Mouse (Mus musculus) hematopoietic stem cell, adult 5-6 weeks (primary cell): ENCODE measurements around the gene Ddx54. TPM values are rescaled to one million over a fixed set of nuclear protein-coding genes. Genes with fewer than 3 reads are reported as not detected.

Experiments used
- ATAC-seq, 2 experiments: fragments of 125-278 bp in 1 of 2; replicated peaks in 1 of 2; 2 replicates each; pipeline ENCODE4 v1.8.0; 2016 to 2017; ENCODE audit warnings: inconsistent platforms in 2 of 2, mild to moderate bottlenecking in 2 of 2, moderate number of reproducible peaks in 2 of 2, low read depth in 1 of 2, moderate TSS enrichment in 1 of 2; ENCODE audit not compliant: low FRiP score in 2 of 2, poor library complexity in 2 of 2, severe bottlenecking in 2 of 2, insufficient read depth in 1 of 2, low TSS enrichment in 1 of 2
- total RNA-seq: library from RNA; stranded (forward); fragments of 172-1452, 232-1000 nt; gene quantifications from 2 replicates; pipeline ENCODE4 v1.2.3, GENCODE M21; 2017

Gene Ddx54
- total RNA-seq, 1 experiment from 2014 or later = 46.9 TPM

DNA sequence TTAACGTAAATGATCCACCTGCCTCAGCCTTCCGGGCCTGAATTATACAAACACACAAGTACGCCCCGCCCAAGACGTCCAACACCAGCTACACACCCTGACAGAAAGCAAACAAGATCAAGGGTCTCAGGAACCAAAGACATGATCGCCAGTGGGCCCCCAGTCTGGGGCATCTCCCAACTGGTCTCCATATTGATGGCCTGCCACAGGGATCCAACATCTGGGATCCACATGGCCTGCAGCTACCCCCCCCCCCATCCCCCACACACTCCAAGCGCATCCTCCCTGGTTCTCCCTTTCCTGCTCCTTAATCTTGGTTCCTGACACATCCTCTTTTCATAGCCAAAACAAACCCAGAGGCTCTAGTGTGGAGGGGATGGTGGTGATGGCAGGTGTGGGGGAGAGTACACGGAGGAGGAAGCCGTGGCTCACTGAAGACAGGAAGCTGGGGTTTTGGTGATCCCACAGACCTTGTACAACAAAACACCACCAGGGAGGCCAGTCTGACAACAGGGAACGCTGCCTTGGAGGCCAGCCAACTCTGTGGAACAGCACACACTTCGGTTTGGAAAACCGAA lies 33.9 kb upstream of the Ddx54 start:
- ATAC-seq = peak; percentile 70 to 80

DNA sequence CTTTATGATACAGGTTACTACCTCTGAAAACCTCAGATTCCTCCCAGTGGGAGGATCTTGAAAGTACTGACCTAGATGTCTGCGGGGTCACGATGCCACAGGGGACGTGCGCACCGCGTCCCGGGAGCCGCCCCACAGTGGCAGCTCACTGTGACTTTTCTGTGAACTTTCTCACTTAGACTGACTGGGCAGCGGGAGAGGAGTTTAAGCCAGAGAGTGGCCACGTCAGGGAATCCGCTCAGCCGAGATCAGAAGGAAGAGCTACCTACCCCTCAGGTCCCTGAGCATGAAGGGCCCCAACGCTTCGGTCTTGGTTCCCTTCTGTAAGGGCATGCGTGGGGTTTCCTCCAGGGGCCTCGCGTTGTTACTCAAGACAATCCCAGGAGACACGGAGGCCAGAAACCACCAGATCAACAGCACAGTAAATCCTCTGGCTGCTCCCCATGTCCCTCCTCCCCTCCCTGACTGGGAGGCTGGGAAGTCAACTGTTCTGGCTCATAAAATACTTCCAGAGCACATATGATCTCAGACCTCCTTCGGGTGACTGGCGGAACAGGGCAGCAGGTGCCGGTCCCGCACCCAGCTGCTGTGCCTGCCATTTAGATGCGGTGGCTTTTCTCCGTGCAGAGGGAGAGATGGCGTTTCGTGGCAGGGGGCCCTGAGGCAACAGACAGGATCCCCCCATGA lies 33.2 kb upstream of the Ddx54 start:
- ATAC-seq = peak in 1 of 2 experiments; percentile 16; a peak in 1 of 4 replicates

DNA sequence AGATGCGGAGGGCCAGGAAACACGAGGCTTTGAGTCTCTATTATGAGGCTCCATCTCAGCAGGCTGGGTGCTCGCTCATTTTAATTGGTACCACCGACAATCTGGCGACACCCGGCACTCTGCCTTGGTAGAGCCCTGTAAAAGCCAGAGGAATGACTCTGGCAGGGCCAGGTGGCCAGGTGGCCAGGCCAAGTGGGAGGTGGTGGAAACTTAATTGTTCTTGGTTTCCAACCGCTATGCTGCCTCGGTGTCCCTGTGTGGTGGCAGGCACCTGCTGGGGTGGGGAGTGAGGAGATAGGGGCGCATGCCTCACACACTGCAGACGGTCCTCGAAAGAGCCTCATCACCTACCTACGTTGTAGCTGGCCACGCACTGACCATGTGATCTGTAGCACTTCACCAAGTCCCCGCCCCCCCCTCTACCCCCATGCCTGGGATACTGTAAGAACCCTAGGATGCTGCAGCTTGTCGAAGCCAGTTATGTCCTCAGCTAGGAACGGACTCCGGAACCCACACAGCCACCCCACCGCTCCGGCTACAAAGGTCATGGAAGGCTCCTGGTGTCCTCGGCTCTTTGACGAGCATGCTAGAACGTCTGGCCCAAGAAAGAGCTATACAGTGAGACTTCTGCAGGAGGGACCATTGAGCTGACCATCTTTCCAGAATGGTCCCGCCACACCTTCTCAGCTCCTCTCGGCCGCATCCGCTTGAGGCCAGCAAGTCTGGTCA lies 32.5 kb upstream of the Ddx54 start:
- no peak for ATAC-seq

DNA sequence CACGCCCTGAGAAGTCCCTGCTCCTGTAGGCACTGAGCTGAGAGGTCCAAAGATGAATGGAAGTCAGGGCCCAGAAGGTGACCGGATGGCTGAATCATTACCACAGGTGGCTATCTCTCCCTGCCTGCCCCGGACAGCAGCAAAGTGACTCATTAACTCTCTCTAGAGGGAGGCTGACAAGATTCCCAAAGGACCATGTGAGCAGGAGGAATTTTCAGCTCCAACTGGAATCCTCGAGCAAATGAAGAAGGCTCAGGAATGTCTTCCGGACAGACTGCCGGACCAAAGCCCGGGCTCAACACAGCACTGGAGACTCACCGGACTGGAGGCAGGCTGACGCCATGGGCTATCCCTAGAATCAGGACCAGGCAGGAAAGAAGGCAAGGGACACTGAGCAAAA lies 30.5 kb upstream of the Ddx54 start:
- no peak for ATAC-seq

DNA sequence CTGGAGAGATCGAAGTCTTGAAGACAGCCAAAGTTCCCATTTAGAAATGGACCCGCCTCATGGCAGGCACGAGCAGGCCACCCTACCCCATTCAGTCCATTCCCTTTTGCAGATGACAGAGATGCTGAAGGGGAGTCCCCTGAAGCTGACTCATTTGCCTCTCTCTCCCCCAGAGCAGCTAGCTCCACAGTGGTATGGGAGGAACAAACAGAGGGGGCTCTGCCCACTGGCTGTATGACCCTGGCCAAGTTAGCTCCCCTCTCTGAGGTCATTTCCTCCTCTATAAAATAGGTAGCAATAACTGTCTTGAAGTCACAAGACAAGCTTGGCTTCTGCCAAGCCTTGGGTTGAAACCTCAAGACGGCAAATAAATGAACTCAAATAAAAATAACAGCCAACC lies 29.0 kb upstream of the Ddx54 start:
- no peak for ATAC-seq

DNA sequence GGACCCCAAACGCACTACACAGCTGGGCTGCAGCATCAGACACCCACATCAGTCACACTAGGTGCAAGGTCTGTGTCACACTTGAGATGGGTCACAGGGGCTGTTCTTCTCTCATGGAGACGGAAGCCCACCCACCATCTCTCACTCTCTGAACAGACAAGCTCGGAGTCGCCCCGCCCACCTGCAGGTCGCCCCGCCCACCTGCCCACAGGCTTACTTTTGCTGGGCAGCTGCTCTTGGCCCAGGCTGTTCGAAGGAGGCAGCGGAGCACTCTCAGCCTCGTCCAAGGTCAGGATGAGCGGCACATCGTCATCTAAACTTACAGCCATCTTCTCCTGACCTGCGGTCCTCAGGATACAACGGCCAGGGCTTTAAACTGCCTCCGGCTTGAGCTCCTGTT lies 27.6 kb upstream of the Ddx54 start:
- no peak for ATAC-seq

DNA sequence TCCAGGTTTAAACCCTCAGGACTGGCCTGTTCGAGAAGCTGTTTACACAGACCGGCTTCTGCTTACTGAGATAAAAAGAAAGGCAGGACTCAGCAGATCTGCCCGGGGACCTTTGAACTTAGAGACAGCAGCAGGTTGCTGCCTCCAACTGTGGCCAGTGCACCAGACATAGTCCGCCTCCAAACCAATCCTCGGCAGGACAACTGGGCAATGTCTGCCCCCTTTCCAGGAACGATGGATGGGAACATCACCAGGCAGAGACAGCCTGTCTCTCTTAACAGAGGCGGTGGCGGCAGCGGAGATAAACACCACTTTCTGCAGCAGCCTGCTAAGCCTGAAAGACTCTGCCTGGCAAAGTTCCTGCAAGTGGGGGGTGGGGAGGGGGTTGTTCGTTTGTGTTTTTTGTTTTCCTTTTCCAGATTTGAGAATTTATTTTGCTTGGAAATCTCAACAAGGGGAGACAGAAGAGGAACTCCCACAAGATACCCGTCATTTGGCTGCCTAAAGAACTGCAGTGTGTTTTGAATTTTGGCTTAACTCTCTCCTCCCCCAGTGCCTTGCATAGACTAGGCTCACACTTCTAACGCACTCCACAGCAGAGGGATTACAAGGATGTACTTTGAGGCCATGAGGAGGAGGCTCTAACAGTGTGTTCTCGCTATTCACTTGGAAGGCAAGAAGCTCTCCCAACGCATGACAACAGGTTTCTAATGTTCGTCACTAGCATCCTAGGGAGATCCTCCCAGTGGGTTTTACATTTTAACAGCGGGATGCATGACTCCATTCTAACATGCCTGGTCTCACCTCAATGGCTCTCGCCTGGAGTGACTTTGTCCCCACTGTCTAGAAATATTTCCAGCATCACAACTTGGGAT lies 25.6 kb upstream of the Ddx54 start:
- no peak for ATAC-seq

DNA sequence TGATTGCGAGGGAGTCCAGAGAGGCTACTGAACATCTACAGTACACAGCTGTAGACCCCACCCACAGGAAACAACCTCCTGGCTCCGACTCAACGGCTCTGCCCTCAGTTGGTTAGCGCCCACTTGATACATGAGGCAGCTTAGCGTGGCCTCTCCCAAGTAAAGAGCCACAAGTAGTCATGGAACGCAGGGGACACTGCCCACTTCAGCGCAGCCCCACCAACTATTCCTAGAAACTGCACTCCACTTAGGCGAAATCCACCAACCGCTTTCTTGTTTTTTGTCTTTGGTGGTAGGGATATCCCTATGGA lies 25.0 kb upstream of the Ddx54 start:
- ATAC-seq = no peak

DNA sequence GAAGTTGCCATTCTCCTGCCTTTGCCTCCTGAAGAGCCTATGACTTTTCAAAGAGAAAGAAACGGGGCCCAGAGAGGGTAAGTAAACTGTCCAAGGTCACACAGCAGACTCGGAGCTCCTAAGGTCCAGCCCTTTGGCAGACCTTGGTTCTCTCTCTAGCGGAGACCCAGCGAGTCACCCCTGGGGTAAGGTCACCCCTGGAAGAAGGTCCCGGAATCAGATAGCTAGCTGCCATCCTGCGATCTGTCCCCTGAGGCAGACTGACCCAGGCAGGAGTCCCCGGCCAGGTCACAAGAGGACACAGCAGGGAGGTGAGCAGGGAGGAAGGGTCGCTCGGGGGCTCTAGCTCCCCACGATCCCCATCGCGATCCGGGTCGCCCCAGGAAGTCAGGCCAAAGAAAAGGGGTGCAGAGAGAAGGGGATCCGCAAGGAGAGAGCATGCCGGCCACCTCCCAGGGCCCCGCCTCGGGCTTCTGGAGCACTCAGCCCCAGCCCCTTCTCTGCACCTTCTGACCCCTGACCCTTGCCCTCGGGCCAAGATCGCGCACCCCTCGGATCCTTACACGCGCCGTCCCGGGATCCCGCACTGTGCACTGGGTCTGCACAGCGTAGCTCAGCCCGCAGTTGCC lies 24.5 kb upstream of the Ddx54 start:
- ATAC-seq = no peak

DNA sequence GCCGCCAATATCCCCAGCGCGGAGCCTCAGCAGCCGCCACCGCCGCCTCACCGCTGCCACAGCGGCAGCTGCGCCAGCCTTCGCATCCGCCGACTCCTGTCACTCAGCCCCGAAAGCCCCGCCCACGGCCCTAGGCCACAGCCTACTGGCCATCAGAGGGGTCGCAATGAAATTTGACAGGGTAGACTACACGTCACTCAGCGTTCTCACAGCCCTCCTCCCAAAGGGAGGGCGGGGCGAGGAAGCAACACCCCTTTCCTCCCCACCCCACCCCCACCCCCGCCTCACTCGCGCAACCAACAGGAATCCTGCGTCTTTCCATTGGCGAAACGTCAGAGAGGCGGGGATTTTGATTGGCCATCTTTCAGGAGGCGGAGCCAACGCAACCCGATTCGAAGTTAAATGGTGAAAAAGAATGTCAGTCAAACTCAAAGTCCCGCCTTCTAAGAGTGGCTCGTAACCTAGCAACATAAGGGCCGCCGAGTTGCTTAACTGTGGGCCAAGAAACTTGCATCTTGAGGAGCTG lies 23.9 kb upstream of the Ddx54 start, which contains the start of the genes Tpcn1 and Iqcd:
TSS of gene Tpcn1 (minus strand) at position 105 of the 526 bp plus-strand sequence.
TSS of gene Iqcd (plus strand) at position 448 of the 526 bp plus-strand sequence.
- peak; percentile 92 to 94 for ATAC-seq

DNA sequence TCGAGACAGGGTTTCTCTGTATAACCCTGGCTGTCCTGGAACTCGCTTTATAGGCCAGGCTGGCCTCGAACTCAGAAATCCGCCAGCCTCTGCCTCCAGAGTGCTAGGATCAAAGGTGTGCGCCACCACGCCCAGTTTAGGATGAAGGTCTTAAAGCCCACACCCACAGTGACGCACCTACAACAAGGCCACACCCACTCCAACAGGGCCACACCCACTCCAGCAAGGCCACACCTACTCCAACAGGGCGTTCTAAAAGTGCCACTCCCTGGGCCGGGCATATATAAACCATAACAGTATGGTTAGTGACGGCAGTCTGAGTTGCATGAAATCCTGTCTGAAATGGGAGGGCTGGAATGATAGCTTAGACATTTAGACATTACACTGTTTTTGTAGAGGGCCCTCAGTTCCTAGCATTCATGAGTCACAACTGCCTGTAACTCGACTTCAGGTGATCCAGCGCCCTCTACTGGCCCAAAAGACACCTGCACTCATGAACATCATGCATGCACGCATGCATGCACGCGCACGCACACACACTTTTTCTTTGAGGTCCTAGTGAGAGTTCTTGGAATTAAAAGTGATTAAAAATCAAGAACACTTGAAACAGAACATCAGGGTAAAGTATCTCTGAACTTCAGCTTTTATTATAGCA lies 22.1 kb upstream of the Ddx54 start:
- no peak for ATAC-seq

DNA sequence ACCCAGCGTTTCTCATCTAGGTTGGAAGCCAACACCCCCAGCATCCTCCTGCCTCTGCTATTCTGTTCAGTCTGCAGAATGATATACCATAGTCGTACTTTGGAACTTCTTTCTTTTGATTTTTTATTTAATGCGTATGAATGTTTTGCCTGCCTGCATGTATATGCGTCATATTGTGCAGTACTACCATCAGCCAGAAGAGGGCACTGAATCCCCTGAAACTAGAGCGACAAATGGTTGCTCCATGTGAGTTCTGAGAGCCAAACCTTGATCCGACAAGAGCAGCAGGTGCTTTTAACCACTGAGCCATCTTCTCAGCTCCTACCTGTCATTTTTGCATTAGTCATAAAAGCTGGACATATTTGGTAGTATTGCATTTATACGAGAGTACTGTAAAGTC lies 20.4 kb upstream of the Ddx54 start:
- ATAC-seq = no peak

DNA sequence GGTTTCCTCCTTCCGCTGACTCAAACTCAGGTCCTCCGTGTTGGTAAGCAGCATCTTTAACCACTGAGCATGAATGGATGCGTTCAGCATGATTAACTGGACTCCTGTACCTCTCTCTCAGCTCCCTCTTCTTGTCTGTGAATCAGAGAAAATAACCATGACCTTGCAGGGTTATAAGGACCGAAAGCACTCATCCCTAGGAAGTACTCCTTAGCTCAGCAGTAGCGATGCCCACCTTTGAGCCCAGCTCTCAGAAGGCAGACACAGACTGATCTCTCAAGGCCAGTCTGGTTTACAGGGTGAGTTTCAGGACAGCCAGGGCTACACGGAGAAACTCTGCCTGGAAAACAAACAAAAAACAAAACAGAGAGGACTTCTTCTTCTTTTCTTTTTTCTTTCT lies 18.1 kb upstream of the Ddx54 start:
- ATAC-seq = no peak

DNA sequence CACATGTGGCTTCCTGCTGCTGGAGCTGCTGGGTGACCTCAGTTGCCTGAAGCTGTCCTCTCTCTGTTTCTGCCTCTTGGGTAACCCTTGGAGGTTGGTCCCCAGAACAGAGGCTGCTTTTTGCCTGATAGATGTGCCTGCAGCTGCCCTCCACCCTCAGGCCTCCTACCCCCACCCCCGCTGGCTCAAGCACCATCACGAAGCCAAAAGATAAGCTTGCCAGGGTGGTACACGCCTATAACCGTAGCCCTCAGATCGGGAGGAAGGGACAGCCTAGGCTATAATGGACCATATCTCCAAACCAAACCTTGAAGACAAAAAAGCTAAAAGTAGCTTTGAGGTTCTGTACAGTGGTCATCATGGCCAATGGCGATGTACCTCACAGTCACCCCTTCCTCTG lies 12.9 kb upstream of the Ddx54 start:
- ATAC-seq = 0 out of 4 replicates have a peak, but pooled peaks have one; percentile 16 to 32

DNA sequence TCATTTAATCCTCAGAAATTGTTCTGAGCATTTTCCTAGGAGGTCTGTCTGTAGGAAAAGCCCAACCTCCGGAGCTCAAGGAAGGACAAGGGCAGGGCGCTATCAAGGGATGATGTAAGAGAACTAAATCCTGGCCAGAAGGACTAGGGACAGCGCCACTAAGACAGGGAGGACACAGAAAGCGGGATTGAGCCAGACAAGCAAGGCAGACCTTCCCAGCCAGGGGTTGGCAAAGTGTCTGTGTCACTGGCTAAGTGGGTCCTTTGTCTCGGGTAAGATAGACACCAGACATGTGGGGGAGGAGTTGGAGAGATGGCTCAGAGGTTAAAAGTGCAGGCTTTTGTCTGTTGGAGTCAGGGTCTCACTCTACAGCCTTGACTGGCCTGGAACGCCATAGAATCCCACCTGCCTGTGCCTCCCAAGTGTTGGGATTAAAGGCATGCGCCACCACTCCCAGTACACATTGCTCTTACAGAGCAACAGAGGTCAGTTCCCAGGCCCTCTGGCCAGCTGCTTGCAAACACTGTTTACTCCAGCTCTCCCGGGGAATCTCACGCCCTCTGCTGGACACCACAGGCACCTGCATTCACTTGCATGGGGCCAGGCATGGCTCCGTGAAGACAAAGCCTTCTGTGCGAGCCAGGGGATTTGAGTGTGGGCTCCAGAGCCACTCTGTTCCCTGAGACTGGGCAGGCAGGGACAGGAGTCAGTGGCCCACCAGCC lies 11.4 kb upstream of the Ddx54 start:
- ATAC-seq = no peak

DNA sequence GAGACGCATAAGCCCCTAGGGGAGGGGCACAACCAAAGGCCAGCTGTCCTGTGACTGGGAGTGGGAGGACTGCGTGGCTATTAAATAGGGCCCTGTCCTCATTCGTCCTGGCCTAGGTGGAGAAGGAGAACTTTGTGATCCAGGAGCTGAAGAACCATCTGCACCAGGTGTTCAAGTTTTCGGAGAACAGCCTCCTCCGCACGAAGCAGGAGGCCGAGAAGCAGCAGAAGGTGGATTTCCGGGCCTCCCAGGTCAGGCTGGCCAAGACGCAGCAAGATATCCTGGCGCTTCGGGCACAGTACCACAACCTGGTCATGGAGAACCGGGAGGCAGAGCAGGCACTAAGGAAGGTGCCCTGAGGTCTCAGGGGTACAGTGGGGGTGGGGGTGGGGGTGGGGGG lies 10.3 kb upstream of the Ddx54 start:
- ATAC-seq = no peak
